Mouse (Mus musculus) right cerebral cortex, adult 2 months (tissue): ENCODE data around the gene Fhit.

ENCODE experiments used
- DNase-seq, 2 experiments: peaks; one replicate each; pipeline ENCODE4 v3.0.0; 2021 to 2022; ENCODE audit warnings: low spot score in 2 of 2

Gene Fhit

DNA sequence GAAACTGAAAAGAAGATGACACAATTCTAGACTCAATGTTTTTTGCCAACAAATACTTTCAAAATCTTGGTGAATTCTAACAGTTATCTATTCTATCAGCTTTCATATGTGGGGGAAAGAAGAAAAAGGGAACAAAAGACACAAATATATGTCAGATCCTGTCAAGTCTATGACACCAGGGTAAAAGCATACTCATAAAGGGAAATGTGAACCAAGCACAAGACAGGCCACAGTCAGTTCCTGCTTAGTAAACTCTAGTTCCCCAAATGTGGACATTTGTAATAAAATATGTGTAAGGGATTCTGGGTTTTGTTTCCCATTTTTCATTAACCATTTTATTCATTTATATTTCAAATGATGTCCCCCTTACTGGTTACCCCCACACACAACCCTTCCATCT, 1022.5 kb downstream of the Fhit start:
- DNase-seq: no peak

DNA sequence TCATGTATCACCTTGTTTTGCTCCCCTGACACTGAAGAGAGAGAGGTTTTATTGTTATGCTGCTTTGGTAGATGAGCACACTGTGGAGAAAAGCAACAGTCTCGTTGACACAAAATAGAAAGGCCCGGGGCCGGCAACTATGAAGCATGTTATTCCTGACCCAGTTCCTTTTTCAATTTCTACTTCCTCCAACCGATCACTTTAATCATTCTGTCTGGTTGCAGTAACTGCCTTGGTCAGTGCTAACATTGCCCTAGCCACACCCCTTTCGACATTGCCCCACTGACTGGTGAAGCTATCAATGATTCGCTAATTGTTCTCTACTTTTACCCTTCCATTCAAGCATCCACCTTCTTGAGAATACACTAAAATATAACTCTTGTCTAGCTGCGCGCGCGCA, 1028.0 kb downstream of the Fhit start:
- no peak for DNase-seq

- no peak for DNase-seq
Measured at GRCm38 (mm10) chr14:10129675-10130074, 1032.2 kb downstream of the Fhit start.

GRCm38 (mm10) chr14:10129088-10129487, 1032.7 kb downstream of the Fhit start:
- DNase-seq: no peak

DNA sequence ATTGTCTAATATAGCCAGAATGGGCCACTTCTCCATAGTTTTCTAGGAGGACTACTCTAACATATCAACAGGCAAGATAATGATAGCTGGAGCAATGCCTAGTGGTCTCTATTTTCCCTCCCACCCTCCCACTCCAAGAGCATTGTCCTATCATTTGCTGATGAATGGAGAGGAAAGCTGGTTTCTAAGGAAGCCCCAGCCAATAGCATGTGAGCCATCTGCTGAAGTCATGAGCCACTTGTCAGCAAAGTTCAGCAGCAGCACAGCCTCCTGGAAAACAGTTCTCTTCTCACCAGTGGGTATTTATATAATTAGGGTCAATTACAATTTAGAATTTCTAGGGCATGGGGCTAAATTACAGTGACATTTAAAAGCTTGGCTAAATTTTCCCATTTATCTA, 1035.3 kb downstream of the Fhit start:
- no peak for DNase-seq

DNA sequence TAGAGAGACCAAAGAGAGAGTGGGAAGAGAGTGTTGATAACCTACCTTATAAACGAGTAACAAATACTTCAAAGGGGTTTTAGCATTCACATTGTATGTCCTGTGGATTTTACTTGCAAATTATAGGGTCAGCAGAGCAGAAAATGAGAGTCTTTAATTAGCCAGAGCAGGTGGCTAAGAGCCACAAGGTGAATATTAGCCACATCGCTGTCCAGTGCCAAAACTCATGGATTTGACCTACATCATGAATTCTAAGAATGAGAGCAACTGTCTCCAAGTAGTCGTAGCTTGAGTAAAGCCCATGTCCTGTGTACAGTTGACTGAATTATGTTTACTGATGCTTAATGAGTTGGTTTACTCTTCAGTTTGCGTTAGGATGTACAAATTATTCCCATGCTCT, 1039.7 kb downstream of the Fhit start:
- DNase-seq: no peak

GRCm38 (mm10) chr14:10096236-10096635, 1065.6 kb downstream of the Fhit start:
- DNase-seq: no peak

GRCm38 (mm10) chr14:10079062-10079461, 1082.8 kb downstream of the Fhit start:
- no peak for DNase-seq

DNA sequence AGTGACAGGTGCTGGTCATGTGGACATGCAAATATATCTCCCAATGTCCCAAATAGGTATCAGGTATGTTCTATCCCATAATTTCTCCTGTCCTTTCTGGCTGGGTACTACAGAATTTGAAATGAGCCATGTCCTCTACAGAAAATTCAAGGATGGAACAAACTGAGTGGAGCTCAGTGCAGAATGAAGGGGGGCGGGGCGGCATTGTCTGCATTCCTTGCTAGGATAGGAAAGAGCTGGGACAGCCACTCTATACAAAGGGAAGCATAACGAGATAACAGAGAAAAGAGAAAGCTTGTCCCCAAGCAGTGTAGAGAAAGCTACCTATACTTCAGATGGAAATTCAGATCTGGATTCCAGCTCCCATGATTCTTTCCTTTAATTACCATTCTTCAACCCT, 1111.9 kb downstream of the Fhit start:
- DNase-seq: no peak

DNA sequence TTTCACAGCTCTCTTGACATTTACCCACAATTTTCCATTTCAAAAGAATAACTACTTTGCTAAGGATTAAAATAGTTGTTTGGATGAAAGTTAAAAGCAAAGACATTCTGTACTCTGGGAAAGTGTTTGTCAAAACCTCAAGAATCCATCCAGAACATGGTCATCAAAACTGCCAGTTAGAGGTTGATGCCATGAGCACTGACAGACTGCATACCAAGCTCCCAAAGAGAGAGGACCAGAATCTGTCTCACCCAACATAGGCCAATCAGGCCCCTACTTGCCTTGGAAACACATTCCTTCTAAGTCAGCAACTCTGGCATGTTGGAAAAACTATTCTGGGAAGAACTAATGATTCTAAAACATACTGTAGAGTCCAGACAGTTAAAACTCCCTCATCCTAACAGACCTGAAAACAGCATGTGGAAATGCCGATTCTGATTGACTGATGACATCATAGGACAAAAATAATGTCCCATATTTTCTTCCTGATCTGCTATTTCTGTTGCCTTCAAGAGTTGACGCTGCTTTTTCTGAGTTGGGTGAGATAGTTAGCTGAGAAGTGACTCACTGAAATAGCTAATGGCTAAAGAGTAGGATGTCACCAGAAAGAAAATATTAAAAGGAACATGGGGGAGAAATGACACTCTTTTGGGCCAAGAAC, 1114.6 kb downstream of the Fhit start:
- DNase-seq: no peak

- no peak for DNase-seq
Measured at GRCm38 (mm10) chr14:10046336-10047122, 1115.3 kb downstream of the Fhit start.

DNA sequence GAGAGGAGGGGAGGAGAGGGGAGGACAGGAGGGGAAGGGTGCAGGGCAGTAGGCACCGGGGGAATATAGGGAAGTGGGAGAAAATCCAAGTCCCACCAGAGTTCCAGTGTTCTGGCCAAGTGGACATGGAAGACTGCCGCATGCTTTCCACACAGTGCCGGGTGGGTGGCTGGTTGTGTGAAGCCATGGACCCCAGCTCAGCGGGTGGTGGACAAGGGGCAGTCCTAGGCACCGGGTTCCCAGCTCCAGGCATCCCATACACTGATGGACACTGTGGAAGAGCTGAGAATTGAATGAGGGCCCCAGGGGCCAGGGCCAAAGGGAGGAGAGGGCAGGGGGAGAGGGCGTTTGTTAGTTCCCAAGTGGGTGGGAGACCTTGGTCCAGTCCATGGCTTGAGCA, 1123.8 kb downstream of the Fhit start:
- DNase-seq: no peak

DNA sequence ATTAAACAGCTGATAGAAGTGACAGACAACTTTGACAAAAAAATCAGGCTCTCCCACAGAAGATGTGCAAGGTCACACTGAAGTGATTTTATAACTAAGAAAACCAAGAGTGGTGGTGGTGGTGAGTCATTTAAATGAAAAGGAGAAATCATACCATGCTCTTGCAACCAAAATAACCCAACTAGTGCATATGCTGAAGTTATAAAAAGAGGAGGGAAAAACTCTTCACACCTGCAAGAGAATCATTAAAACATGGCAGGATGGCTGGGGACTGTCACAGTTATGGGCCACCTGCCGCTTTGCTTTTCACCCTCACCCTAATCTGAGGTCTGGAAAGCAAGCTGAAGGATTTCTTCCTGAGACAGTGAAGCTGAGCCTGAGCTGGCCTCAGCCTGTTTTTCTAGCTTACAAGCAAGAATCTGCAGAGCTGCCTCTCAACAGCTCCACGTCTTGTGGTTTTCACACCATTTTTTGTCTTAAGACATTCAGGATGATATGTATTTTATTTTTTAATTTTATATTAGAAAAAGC, 1125.1 kb downstream of the Fhit start:
- DNase-seq: no peak

GRCm38 (mm10) chr14:10035682-10036081, 1126.2 kb downstream of the Fhit start:
- DNase-seq: no peak

- no peak for DNase-seq
Measured at GRCm38 (mm10) chr14:10035270-10035669, 1126.6 kb downstream of the Fhit start.

DNA sequence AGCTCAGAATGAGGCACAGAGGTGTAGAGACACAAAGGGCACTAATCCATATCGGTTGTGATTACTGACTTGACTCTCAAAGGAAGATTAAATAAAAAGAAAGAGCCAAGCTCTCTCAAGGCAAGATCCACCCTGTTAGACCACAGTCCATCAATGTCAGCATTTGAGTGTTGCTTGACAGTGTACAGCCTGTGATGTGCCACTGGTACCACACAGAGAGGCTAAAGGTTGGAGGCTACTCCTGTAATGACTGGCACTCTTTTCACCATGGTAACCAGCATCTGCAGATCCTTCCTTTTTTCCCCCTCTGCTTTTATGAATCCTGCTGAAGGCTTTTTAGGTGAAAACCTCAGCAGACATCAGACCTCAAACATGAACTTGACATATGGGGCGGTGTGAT, 1138.5 kb downstream of the Fhit start:
- DNase-seq: no peak

DNA sequence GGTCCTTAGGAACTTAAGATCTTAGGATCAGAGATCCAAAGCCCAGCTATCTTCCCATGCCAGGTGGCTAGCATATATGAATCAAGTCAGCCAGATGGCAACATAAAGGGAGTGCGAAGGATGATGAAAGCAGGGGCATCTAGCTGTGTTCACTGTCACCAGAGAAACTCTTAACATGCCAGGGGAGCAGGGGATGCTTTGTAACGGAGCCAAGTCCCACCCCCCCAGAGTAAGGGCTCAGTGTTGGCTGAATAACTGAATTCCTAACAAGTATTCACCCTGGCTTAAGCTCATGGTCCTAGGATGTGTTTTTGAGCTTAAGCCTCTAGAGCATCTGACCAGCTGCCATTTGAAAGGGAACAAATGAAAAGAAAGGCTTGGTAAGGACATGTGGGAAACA, 1139.5 kb downstream of the Fhit start:
- DNase-seq: no peak

GRCm38 (mm10) chr14:10020400-10021140, 1141.3 kb downstream of the Fhit start:
- DNase-seq: no peak

- DNase-seq: no peak
Measured at GRCm38 (mm10) chr14:10013817-10014266, 1148.0 kb downstream of the Fhit start.

DNA sequence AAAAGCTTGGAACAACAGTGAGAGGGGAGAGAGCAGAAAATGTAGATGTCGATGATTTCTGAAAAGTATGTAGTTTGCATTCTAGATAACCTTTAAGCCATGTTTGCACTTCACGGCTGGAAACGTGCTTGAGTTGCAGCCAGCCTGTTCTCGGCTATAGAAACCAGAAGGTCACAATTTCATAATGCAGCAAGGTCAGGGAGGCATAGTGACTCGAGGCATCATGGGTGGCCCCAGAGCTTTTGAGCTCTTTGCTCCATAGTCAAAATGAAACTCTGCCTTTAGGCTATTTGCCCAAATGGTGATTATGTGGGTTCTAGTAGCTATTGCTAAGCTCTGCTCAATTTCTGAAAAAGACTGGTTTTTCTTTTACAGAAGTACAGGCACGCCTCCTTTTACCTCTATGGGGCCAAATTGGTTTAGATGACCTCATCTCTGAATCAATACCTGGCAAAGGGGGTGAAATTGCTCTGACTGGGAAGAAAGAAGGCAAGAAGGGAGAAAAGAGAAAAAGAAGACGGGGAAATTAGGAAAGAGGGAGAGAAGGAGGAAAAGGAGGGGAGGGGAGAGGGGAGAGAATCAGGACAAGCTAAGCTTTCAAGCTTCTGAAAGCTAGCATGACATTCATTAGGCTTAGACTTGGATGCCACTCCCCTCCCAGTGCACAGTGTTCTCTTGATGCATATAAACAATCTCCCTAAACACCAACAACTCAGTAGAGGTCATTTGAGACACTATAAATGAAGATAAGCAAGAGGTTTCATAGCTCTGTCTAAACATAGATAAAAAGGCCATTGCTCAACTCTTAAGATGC, 1148.6 kb downstream of the Fhit start:
- DNase-seq: no peak

DNA sequence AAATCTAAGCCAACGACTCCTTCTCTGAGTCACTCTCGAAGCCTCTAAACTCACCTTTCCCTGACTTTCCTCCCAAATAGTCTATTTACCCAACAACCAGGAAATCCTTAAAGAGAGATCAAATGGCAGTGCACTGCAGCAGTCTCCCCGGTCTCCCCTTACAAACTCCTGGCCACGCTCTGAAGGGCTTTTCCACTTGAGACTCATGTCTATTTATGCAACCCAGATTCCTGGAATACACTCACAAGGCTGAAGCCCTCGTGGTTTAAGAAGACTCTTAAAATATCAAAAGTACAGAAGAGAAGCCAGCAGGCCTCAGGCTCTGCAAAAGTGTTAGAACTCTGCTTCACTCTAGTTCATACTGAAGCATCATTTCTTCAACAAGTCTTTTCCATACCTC, 1155.6 kb downstream of the Fhit start:
- DNase-seq: no peak

DNA sequence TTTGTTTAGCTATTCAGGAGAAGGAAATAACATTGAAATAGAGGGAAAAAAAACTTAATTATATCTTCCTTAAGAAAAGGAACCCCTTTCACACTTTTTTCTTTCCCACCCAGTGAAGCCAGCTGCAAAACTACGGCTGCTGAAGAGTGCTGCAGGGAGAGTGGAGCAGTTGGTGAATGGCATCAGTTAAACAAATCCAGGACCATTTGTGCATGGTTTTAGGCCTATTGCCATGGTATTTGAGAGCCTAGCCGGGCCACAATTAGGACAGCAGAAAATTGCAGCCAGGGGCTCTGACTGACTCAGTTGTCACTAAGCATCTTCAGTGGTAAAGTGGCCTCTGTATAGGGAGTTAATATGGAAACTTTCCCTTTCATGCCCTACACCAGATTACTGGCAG, 1158.0 kb downstream of the Fhit start:
- DNase-seq: no peak
